Mouse (Mus musculus): Measurements from ENCODE around the gene Trim15. TPM values are rescaled to one million over a fixed set of nuclear protein-coding genes. Genes with fewer than 3 reads are reported as not detected.

Trim15 gene
- polyA plus RNA-seq, 1 experiment = not detected

GRCm38 (mm10) chr17:36851627-36852026 lies 15.4 kb downstream of the Trim15 start:
- no peaks in the 10 kb centered on the region; the same call in 1 of the 2 replicates for H3K4me1 ChIP-seq (ENCODE audit: control insufficient read depth, insufficient read depth, low read length)
- H3K4me3 ChIP-seq (ENCODE audit: insufficient read depth, low read depth, low read length) = no peak overlapping the region
- no peak overlapping the region for H3K27ac ChIP-seq (ENCODE audit: insufficient read depth, low read depth, low read length)
- TF ChIP-seq POLR2A (IDR thresholded peaks at IDR 0.05; ENCODE audit: insufficient read depth, low read depth, low read length) (no peak), CTCF (IDR thresholded peaks at IDR 0.05; ENCODE audit: insufficient read depth, low read depth, low read length) (no peak)
- 89% methylated on average over 5 of the region's 5 CpGs for WGBS

- H3K27ac ChIP-seq (ENCODE audit: insufficient read depth, low read depth, low read length) = no peak overlapping the region
- H3K4me1 ChIP-seq (ENCODE audit: control insufficient read depth, insufficient read depth, low read length) = no peaks in the 10 kb centered on the region; the same call in 1 of the 2 replicates
- TF ChIP-seq CTCF (IDR thresholded peaks at IDR 0.05; ENCODE audit: insufficient read depth, low read depth, low read length) (no peak), POLR2A (IDR thresholded peaks at IDR 0.05; ENCODE audit: insufficient read depth, low read depth, low read length) (no peak)
- no peak overlapping the region for H3K4me3 ChIP-seq (ENCODE audit: insufficient read depth, low read depth, low read length)
- WGBS = 85% methylated on average over 5 of the region's 5 CpGs
Observed at GRCm38 (mm10) chr17:36851200-36851599, 15.8 kb downstream of the Trim15 start.

DNA sequence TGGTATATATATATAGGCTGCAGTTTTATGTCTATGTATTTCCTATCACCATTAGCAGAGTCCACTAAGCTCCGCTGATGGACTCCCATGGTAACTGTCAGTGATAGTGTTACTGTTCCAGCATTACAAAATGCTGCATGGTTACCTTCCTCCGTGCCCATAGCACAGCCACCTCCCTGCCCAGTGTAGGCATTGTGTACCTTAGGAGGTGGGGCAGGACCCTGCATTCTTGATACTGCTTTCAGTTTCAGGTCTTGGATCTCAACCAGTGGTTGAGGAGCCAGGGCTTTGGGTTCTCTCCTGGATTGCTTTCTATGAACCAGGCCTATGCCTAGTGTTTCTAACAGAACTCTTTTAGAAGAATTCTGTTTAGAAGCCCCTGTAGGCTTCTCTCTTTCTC lies 17.0 kb downstream of the Trim15 start:
- no peak for TF ChIP-seq CTCF (IDR thresholded peaks at IDR 0.05; ENCODE audit: insufficient read depth, low read depth, low read length)
- TF ChIP-seq POLR2A (IDR thresholded peaks at IDR 0.05; ENCODE audit: insufficient read depth, low read depth, low read length) = no peak
- 89% methylated on average over 2 of the region's 2 CpGs for WGBS

DNA sequence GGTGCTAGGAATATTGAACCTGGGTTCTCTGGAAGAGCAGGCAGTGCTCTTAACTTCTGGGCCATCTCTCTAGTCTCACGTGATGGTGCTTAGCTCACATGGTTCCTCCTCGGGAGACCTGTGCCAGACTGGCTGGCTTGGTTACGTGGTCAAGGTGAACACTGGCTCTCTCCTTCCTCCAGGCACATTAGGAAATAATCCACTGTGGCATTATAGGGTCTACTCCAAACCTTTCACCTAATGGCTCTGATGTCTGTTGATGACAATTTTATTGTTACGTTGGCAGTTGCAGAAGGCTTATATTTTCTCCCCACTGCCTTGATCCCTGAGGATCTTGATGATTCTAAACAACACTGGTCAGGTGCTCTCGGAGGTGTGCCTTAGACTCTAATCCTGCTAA lies 18.1 kb downstream of the Trim15 start:
- 70% methylated on average over 5 of the region's 5 CpGs for WGBS
- Histone ChIP-seq H3K4me3 (ENCODE audit: insufficient read depth, low read depth, low read length) (no peak overlapping the region), H3K27ac (ENCODE audit: insufficient read depth, low read depth, low read length) (no peak overlapping the region), H3K4me1 (ENCODE audit: control insufficient read depth, insufficient read depth, low read length) (no peaks in the 10 kb centered on the region; the same call in 1 of the 2 replicates)
- TF ChIP-seq CTCF (IDR thresholded peaks at IDR 0.05; ENCODE audit: insufficient read depth, low read depth, low read length) = no peak
- TF ChIP-seq POLR2A (IDR thresholded peaks at IDR 0.05; ENCODE audit: insufficient read depth, low read depth, low read length) = no peak

More for the DNA sequence above, 17.0 kb downstream of the Trim15 start:
- no peaks in the 10 kb centered on the region; the same call in 1 of the 2 replicates for H3K4me1 ChIP-seq (ENCODE audit: control insufficient read depth, insufficient read depth, low read length)
- H3K4me3 ChIP-seq (ENCODE audit: insufficient read depth, low read depth, low read length) = no peak overlapping the region
- no peak overlapping the region for H3K27ac ChIP-seq (ENCODE audit: insufficient read depth, low read depth, low read length)

DNA sequence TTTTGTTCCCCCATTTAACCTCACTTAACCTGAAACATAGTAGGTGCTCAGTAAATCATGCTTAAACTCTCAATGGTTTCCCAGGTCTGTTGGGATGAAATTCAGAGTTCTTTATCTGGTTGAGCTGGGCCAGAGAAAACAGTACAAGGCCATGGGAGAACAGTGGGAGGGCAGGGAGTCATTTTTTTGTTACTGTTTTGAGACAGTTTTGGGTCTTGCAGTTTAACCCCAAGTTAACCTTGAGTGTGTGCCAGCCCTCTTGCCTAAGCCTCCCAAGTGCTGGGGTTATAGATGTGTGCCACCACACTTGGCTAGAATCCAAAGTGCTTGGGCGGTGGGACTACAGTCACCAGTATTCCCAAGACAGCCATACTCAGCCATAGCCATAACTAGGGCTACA lies 22.3 kb downstream of the Trim15 start:
- Histone ChIP-seq H3K4me3 (ENCODE audit: insufficient read depth, low read depth, low read length) (no peak overlapping the region), H3K27ac (ENCODE audit: insufficient read depth, low read depth, low read length) (no peak overlapping the region), H3K4me1 (ENCODE audit: control insufficient read depth, insufficient read depth, low read length) (no peaks in the 10 kb centered on the region; the same call in 1 of the 2 replicates)
- WGBS = 43% methylated on average over 1 of the region's 1 CpGs
- TF ChIP-seq CTCF (IDR thresholded peaks at IDR 0.05; ENCODE audit: insufficient read depth, low read depth, low read length) = no peak
- no peak for TF ChIP-seq POLR2A (IDR thresholded peaks at IDR 0.05; ENCODE audit: insufficient read depth, low read depth, low read length)

GRCm38 (mm10) chr17:36844286-36844719 lies 22.7 kb downstream of the Trim15 start:
- Histone ChIP-seq H3K27ac (ENCODE audit: insufficient read depth, low read depth, low read length) (no peak overlapping the region), H3K4me3 (ENCODE audit: insufficient read depth, low read depth, low read length) (no peak overlapping the region), H3K4me1 (ENCODE audit: control insufficient read depth, insufficient read depth, low read length) (no peaks in the 10 kb centered on the region; the same call in 1 of the 2 replicates)
- TF ChIP-seq POLR2A (IDR thresholded peaks at IDR 0.05; ENCODE audit: insufficient read depth, low read depth, low read length) (no peak), CTCF (IDR thresholded peaks at IDR 0.05; ENCODE audit: insufficient read depth, low read depth, low read length) (no peak)

DNA sequence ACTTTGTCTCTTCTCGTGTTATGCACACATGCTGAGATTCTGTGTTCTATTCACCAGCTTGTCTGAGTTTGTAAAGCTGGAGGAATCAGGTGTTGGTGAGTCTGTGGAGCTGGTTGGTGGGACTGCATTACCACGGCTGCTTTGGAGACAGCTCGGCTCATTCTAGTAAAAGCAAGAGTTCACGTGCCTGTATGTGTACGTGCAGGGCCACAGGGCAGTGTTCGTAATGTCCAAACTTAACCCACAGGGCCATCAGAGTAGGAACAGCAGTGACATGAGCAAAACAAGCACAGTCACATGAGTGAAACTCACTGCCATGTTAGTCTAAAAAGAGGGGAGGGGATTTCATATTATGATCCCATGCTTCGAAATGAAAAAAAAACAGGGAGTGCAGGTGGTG lies 23.3 kb downstream of the Trim15 start:
- TF ChIP-seq CTCF (IDR thresholded peaks at IDR 0.05; ENCODE audit: insufficient read depth, low read depth, low read length) (no peak), POLR2A (IDR thresholded peaks at IDR 0.05; ENCODE audit: insufficient read depth, low read depth, low read length) (no peak)
- no peak overlapping the region for H3K27ac ChIP-seq (ENCODE audit: insufficient read depth, low read depth, low read length)
- no peak overlapping the region for H3K4me3 ChIP-seq (ENCODE audit: insufficient read depth, low read depth, low read length)
- peaks cover 2% of the 10 kb centered on the region; the same call in 1 of the 2 replicates for H3K4me1 ChIP-seq (ENCODE audit: control insufficient read depth, insufficient read depth, low read length)
- WGBS = 75% methylated on average over 7 of the region's 7 CpGs

- Histone ChIP-seq H3K27ac (ENCODE audit: insufficient read depth, low read depth, low read length) (no peak overlapping the region), H3K4me1 (ENCODE audit: control insufficient read depth, insufficient read depth, low read length) (peaks cover 2% of the 10 kb centered on the region; the same call in 1 of the 2 replicates), H3K4me3 (ENCODE audit: insufficient read depth, low read depth, low read length) (no peak overlapping the region)
- no peak for TF ChIP-seq CTCF (IDR thresholded peaks at IDR 0.05; ENCODE audit: insufficient read depth, low read depth, low read length)
- TF ChIP-seq POLR2A (IDR thresholded peaks at IDR 0.05; ENCODE audit: insufficient read depth, low read depth, low read length) = no peak
Observed at GRCm38 (mm10) chr17:36840961-36841445, 26.0 kb downstream of the Trim15 start.

- no peak overlapping the region for H3K27ac ChIP-seq (ENCODE audit: insufficient read depth, low read depth, low read length)
- H3K4me1 ChIP-seq (ENCODE audit: control insufficient read depth, insufficient read depth, low read length) = peaks cover 2% of the 10 kb centered on the region; the same call in 1 of the 2 replicates
- WGBS = 87% methylated on average over 3 of the region's 3 CpGs
- no peak for TF ChIP-seq POLR2A (IDR thresholded peaks at IDR 0.05; ENCODE audit: insufficient read depth, low read depth, low read length)
- TF ChIP-seq CTCF (IDR thresholded peaks at IDR 0.05; ENCODE audit: insufficient read depth, low read depth, low read length) = no peak
- no peak overlapping the region for H3K4me3 ChIP-seq (ENCODE audit: insufficient read depth, low read depth, low read length)
Observed at GRCm38 (mm10) chr17:36839931-36840330, 27.1 kb downstream of the Trim15 start.

Data from olfactory bulb, adult 2 months (tissue).